Mouse (Mus musculus) thymus, adult 2 months (tissue): ENCODE data around the gene Ccdc93.

Source experiments
- CTCF ChIP-seq: fragments of 200-500 bp; IDR thresholded peaks from 2 replicates; pipeline ENCODE4 v1.5.1; 2012; ENCODE audit warnings: mild to moderate bottlenecking, control low read depth, low read length, moderate library complexity, borderline replicate concordance; ENCODE audit not compliant: control insufficient read depth, poor library complexity, insufficient read depth; ENCODE audit errors: extremely low read depth
- POLR2A ChIP-seq: fragments of 200-500 bp; IDR thresholded peaks from 2 replicates; pipeline ENCODE4 v1.6.1; 2012; ENCODE audit warnings: mild to moderate bottlenecking, low read length, control low read depth, moderate library complexity; ENCODE audit not compliant: control insufficient read depth, poor library complexity, insufficient read depth; ENCODE audit errors: extremely low read depth

DNA sequence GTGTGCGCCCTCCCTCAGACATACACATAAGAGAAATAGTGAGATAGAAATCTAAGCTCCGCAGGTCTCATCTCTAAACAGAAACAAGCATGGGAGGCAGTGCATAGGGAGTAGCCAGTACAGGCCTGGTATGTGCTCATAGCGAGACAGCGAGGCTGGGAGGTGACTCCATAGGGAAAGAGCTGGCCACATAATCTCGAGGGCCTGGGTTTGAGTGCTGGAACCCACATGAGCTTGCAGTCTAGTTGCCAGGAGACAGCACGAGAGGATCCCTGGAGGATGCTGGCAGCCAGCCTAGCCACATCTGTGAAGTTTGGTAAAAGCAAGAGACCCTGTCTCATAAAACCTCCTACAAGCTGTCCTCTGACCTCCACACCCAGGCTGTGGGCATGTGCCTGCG lies 20.2 kb downstream of the Ccdc93 start:
- TF ChIP-seq POLR2A (no peak), CTCF (no peak)
